Mouse (Mus musculus): ENCODE results near the gene Grm8. TPM values are rescaled to one million over a fixed set of nuclear protein-coding genes. Genes with fewer than 3 reads are reported as not detected.

The Grm8 gene
- total RNA-seq, 2 experiments from 2014 or later: 22.9 to 27.3 TPM

DNA sequence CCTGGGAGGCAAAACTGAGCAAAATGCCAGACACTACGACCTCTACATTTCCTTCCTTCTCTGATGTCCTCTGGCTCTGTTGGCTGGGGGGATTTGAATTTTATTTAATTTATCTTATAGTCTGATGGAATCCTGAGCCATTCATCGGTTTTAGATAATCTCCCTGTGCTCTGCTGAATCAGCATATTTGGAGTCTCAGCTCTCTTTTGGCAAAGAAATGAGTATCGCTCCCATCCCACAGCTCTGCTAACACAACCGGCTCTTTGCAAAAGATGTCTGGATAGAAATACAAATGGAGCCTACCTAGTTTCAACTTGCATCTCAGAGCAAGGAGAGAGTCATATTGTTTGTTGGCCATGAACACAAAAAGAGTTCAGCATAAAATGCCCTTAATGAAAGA lies 388.5 kb downstream of the Grm8 start:
- DNase-seq (ENCODE audit: extremely low spot score in 1 of 2, low spot score in 2 of 2): no peak
- TF ChIP-seq CTCF (IDR thresholded peaks at IDR 0.05): no peak
- H3K27ac ChIP-seq: no peak overlapping the region
- intact Hi-C loops (cut with DNase I): no loop called here
- H3K4me3 ChIP-seq: no peak overlapping the region

DNA sequence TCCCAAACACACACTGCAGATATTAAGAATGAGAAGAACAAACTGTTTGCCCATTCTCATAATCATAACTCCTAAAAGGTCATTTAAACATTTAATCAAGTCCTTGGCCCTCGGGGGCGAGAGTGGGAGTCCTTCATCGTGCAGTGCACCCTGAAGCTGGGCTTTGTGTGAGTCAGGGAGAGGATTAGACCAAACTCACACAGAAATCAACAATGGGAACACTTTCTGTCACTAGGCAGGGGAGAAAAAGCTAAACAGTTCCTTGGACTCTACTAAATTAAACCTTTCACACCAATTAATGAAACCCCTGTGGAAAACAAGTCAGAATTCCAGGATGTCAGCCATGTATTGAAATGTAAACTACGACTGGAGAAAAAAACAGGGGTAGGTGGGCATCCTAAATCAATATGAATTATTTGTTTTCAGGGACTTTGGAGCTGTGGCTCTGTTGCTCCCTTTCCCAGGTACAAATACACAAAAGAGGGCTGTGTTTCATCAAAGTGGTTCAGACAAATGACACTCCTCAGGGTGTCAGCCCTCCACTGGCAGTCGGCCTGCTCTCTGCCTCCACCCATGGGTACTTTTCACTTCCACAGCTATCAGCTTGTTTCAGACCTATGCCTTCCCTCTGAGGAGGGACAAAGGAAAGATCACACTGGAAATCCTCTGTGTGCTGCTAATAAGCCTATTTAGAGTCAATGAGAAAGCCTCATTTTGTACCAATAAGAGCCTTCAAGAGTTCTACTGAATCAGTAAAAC lies 389.1 kb downstream of the Grm8 start:
- H3K4me3 ChIP-seq: no peak overlapping the region
- intact Hi-C loops (cut with DNase I): no loop called here
- DNase-seq (ENCODE audit: extremely low spot score in 1 of 2, low spot score in 2 of 2): no peak
- TF ChIP-seq CTCF (IDR thresholded peaks at IDR 0.05): no peak
- H3K27ac ChIP-seq: no peak overlapping the region

DNA sequence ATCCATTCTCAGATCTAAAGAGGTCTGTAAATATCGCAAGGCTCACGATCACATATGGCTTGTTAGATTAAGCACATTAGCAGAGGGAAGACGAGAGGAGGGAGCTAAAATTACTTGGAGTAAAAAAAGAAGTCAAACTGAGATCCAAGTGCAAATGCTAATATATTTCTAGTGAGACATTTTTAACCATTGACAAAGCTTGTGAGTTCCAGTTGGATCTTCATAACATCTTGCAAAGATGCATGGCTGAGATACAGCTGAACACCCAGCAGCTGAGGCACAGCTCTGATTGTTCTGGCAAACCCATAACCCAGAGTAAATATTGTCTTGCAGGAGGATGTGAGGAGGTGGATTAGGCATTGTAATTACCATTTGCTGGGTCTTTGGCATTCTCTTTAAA lies 445.6 kb downstream of the Grm8 start:
- TF ChIP-seq CTCF (IDR thresholded peaks at IDR 0.05): no peak
- intact Hi-C loops (cut with DNase I): loop anchor here (1.0 to 2.0 kb wide), 2 partner anchors 91 to 100 kb away; no protein-coding TSS in a partner anchor
- no peak overlapping the region; the same call in 1 of the 2 replicates for H3K27ac ChIP-seq
- H3K4me3 ChIP-seq: no peak overlapping the region
- peak in 1 of 2 experiments; percentile 11 for DNase-seq (ENCODE audit: extremely low spot score in 1 of 2, low spot score in 2 of 2)

DNA sequence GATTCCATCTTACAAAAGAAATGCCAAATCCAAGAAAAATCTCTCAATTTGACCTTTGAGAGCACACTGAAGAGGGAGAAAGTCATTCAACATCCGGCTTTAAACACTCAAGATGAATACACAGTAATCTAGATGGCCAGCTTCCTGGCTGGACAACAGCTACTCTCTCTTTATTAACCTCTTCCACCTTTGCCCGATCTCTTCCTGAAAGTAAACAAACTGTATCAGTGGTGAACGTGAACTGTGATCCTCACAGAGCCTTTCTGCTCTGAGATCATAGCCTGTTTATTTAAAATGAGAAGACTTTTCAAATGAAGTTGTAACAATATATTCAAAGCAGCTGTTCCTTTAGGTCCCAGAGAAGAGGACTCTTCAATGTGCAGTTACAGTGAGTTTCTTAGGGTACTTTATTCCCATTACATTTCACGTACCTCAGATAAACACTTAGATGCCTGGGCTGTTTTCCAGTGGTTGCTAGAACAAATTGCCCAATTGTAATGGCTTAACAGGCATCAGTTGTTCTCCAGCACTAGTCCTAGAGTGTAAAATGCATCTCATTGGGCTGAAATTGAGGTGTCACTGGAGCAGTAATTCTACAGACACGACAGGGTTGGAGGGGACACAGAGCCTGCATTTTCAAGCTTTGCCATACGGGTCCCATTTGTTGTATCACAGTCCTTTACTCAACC lies 473.1 kb downstream of the Grm8 start:
- intact Hi-C loops (cut with DNase I): no loop called here
- Histone ChIP-seq H3K27ac (no peak overlapping the region), H3K4me3 (no peak overlapping the region)
- DNase-seq (ENCODE audit: extremely low spot score in 1 of 2, low spot score in 2 of 2): no peak
- TF ChIP-seq CTCF (IDR thresholded peaks at IDR 0.05): no peak

DNA sequence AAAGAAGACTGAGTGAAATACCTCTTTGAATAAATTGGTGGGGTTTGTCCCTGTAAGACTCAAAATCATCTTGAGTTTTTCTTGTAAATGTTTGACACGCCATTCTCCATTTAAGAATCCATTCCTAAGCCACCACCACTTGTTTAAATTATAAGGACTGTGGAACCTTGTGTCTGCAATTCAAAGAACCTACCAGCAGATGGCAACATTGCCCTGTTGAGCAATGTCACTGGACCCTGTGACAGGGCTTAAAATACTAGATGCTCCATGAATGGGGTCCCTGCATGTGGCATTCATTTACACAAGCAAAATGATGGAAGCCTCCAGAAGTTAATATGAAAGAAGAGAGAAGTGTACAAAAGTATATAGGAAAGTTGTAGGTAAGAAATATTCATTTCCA lies 477.5 kb downstream of the Grm8 start:
- intact Hi-C loops (cut with DNase I): loop anchor here (1.0 to 10.0 kb wide), 3 partner anchors 479 to 727 kb away; no protein-coding TSS in a partner anchor
- H3K27ac ChIP-seq: no peak overlapping the region
- DNase-seq (ENCODE audit: extremely low spot score in 1 of 2, low spot score in 2 of 2): peak; percentile 41 to 64
- H3K4me3 ChIP-seq: no peak overlapping the region
- TF ChIP-seq CTCF (IDR thresholded peaks at IDR 0.05): peak; percentile 80

DNA sequence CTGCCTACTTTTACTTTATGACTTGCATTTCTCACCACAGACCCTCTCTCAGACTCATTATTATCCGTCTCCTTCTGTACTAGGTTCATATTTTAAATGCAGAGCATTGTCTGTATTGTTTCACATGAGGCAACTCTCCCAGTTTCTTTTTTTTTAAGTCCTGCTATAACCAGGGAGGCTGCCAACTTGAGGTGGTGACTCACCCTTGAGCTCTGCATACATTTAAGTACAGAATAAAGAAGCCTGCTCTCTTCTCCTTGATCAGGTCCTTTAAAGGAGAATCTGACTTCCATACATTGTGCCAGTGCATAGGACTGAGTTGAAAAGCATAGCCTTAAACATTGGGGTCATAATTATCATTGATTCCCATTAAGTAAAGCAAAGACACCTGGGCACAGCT lies 488.5 kb downstream of the Grm8 start:
- DNase-seq (ENCODE audit: extremely low spot score in 1 of 2, low spot score in 2 of 2): peak; percentile 17 to 34
- intact Hi-C loops (cut with DNase I): no loop called here
- no peak for TF ChIP-seq CTCF (IDR thresholded peaks at IDR 0.05)
- Histone ChIP-seq H3K4me3 (no peak overlapping the region), H3K27ac (no peak overlapping the region)

DNA sequence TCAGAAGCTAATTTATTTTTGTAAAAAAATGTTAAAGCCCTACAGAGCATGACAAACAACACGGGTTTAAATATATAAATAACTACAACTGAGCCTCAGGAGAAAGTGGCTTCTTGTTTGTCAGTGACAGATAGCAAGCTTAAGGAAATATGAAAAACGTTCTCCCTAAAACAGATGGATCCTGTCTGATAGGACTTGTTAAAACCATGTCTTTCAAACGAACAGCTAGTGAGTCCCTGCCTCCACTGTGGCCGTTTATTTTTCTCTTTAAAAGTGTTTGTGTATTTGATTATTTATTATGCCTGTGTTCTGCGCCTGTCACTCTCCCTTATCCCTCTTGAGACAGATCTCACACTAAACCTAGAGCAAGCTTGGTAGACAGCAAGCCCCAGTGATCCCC lies 489.9 kb downstream of the Grm8 start:
- intact Hi-C loops (cut with DNase I): no loop called here
- no peak for DNase-seq (ENCODE audit: extremely low spot score in 1 of 2, low spot score in 2 of 2)
- no peak for TF ChIP-seq CTCF (IDR thresholded peaks at IDR 0.05)
- no peak overlapping the region for H3K27ac ChIP-seq
- H3K4me3 ChIP-seq: no peak overlapping the region

DNA sequence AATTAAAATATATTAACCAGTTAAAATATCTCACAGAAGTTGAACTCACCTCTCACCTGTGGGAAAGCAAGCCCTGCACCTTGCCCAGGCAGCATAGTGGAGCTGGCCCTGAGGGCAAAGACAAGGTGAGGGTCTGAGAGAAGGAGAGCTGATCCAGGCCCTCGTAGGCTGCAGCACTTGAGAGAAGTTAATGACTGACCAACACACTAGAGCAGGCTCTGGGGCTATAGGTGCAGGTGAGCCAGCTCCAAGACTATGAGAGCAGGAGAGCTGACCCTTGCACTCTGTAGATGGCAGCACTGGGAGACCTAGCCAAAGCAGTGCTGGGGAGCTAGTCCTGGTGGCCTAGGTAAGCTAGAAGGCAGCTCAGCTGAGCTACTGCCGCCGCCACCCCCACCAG lies 499.1 kb downstream of the Grm8 start:
- TF ChIP-seq CTCF (IDR thresholded peaks at IDR 0.05): no peak
- no peak for DNase-seq (ENCODE audit: extremely low spot score in 1 of 2, low spot score in 2 of 2)
- intact Hi-C loops (cut with DNase I): no loop called here

DNA sequence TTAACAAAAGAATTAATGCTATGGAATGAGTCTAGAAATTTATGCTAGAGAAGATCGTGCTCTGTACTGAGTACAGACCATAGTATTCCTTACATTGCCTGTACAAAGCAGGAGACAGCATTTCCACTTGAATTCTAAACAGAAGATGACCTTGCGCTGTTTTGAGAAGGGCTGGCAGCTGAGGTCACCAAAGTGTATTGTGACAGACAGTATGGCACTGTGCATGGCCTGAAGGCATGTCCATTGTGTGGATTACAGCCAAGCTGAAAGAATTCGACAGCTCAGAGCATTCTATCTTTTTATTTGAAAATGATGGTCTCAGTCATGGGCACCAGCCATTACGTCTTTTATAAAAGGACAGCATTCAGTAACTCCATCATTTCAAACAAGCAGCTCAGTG lies 517.5 kb downstream of the Grm8 start:
- intact Hi-C loops (cut with DNase I): no loop called here
- TF ChIP-seq CTCF (IDR thresholded peaks at IDR 0.05): no peak

More for the DNA sequence above, 499.1 kb downstream of the Grm8 start:
- no peak overlapping the region for H3K27ac ChIP-seq
- no peak overlapping the region for H3K4me3 ChIP-seq

DNA sequence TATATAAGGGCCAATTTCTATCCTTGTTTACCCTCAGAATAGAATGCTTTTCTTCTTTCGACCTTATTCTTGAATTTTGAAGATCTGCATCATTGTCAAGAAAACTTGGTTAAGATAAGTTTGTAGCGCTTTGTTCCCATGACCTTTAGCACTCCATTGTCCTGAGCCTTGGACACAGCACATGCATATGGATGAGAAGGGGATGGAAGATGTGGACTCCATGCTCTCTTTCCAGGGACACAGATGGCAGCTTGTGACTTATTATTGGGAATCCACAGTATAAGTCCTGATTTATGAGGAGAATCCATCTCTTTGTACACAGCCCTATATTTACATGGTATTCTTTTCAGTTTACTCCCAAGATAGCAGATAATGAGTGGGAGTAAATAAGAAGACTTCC lies 554.5 kb downstream of the Grm8 start:
- no peak for DNase-seq (ENCODE audit: extremely low spot score in 1 of 2, low spot score in 2 of 2)
- intact Hi-C loops (cut with DNase I): no loop called here
- Histone ChIP-seq H3K27ac (no peak overlapping the region), H3K4me3 (no peak overlapping the region)
- no peak for TF ChIP-seq CTCF (IDR thresholded peaks at IDR 0.05)

More for the DNA sequence above, 517.5 kb downstream of the Grm8 start:
- no peak overlapping the region for H3K4me3 ChIP-seq
- no peak overlapping the region for H3K27ac ChIP-seq
- no peak for DNase-seq (ENCODE audit: extremely low spot score in 1 of 2, low spot score in 2 of 2)

DNA sequence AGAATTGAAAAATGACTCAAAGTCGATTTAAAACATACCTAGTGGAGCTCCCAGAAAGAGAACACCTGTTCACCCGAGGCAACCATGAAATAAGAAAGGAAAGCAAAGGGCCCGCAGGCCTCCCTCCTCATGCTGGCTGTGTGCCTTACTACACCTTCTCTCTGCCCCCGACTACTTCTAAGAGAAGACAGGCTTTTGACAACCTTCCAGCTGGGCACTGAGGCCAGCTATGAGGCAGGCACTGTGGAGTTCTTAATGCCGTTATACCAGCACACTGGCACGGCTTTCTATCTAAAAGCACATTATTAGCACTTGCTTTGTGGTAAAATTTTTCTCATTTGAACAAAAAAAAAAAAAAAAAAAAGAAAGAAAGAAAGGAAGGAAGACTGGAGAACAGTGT lies 589.5 kb downstream of the Grm8 start:
- no peak for TF ChIP-seq CTCF (IDR thresholded peaks at IDR 0.05)
- DNase-seq (ENCODE audit: extremely low spot score in 1 of 2, low spot score in 2 of 2): no peak
- Histone ChIP-seq H3K27ac (no peak overlapping the region), H3K4me3 (no peak overlapping the region)
- intact Hi-C loops (cut with DNase I): no loop called here

DNA sequence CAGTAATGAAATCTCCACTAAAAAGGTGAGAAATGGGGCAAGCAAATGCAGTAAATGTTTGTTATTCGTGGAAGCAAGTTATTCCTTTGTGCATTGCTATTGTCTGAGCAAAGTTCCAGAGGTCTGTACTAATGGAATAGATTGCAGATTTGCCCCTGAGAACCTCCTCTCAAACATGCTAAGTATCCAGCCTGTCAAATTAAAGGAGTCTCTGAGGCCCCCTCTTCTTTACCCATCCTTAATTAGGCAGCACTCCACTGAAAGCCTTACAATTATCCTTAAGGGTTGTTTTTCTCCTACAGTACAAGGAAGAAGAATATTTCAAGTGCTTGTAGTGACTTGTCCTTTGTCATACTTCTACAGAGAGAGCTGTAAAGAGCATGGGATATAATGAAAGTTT lies 617.4 kb downstream of the Grm8 start:
- no peak for DNase-seq (ENCODE audit: extremely low spot score in 1 of 2, low spot score in 2 of 2)
- TF ChIP-seq CTCF (IDR thresholded peaks at IDR 0.05): no peak
- H3K4me3 ChIP-seq: no peak overlapping the region
- intact Hi-C loops (cut with DNase I): loop anchor here (1.0 kb wide), 1 partner anchor 10 kb away; no protein-coding TSS in a partner anchor
- H3K27ac ChIP-seq: no peak overlapping the region

Measured in left cerebral cortex, adult 2 months (tissue).